Mouse (Mus musculus) R1 (cell line): Measurements from ENCODE around the gene Dexi.

Experiments used
- DNase-seq: peaks from one replicate; pipeline ENCODE4 v3.0.0-alpha.2; 2018; ENCODE audit warnings: low read depth, low spot score

Gene Dexi

DNA sequence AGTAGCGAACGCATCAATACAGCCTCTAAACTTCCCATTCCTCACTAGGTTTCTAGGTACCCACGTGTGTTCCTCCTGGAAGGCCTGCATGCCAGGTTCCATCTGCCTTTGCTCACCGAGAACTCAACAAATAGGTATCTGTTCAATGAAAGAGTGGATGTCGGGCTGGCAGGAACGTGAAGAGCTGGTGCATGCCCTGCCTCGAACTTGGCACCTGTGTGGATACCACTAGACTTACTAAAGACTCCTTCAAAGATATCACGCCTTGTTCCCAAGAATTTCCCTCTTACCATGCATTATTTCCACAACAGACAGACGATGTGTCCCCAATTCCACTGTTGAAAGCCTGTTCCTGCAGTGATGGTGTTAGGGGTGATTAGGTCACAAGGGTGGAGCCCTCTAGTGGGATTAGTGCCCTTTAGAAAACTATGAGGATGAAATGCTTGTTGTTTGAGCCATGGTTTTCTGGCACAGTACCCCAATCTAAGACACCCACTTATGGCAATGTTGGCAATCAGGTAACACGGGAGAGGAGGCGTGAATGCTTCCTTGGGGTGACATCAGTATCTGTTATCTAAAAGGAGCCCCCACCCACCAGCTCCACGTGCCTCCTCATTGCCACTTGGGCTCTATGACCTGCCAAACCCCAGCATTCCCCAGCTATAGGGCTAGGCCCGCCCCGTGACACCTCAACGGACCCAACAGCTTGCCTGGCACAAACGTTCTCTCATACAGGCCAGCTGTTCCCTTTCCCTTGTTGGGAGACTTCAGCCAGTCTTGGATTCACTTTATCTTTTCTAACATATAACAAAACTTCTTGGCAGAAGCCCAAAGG, 1.9 kb downstream of the Dexi start:
- DNase-seq = no peak

DNA sequence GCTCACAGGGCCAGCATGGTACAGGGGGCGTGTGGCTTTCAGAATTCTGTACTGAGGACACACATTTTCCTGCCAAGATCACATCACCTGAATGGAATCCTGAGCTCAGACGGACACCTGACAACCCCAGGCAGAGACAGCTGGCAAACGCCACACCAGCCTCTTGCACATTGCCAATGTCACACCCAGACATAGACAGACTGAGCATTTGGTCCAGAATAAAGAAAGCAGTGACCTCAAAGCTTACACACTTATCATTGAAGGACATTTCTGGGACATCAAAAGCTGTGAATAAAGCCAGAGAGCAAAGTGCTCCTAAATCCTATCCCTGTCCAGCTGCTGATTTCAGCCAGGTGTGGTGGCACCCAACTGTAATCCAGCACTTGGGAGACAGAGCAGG, 5.9 kb downstream of the Dexi start:
- DNase-seq = no peak

DNA sequence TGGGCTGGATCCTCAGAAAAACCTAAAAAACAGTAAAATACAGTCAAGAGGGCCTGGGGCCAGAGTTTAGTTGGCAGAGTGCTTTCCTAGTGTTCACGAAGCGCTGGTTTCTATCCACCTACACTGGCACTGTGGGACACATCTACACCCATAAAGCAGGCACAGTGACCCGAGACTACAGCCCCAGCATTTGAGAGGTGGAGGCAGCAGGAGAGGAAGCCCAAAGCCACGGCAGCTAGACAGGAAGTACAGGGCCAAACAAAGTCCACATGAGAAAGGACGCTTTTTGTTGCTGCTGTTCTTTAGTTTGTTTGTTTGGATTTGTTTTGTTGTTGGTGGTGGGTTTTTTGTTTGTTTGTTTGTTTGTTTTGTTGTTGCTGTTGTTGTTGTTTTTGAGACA, 6.5 kb downstream of the Dexi start:
- DNase-seq = no peak

DNA sequence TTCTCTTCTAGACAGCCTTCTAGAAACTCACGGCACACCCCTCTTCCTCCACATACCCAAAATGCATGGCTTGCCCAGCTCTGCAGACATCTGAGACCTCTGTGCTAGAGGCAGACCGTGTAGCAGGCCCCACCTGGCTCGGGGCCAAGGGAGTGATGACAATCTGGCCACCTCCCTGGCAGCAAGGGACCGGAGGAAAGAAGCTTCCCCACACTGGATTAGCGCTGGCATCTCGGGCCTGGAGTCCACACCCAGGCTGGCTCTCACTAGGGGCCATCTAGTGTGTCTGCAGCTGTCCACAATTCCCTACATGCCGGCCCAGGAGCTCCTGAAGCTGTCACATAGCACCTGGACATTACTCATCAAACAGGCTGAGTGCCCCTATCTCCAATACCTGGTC, 8.3 kb downstream of the Dexi start:
- no peak for DNase-seq

DNA sequence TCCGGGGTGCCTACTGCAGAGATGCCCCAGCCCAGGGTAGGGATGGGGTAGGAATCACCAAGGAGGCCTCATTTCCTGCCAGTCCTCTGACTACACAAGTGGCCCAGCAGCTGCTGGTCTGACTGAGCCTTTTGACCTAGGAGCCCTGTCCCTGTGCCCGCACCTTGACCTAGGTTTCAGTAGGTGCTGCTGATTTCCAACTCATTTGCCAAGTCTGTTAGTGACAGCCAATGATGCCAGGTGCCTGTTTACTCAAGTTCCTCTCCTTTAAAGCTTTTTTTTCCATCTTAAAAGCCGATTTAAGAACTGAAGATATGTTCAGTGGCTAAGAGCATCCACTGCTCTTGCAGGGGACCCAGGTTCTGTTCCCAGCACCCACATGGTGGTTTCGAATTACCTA, 9.1 kb downstream of the Dexi start:
- DNase-seq = no peak

DNA sequence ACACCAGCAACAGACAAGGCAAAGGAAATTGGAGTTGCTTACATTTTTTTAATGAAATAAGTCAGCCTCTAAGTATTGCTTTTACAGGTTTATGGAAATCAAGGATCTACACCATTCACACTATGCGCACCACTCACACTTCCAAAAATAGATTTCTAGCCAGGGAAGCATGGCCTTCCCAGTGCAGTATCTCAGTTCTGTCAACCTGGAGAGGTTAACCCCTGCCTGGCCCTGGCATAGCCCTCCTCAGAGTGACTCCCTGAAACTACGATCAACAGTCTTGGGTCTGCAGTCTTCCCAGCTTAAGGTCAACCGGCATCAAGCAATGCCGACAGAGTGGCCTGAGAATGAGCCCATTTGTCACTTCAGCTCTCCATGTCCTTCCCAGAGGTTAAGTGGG, 12.7 kb downstream of the Dexi start:
- DNase-seq = no peak

DNA sequence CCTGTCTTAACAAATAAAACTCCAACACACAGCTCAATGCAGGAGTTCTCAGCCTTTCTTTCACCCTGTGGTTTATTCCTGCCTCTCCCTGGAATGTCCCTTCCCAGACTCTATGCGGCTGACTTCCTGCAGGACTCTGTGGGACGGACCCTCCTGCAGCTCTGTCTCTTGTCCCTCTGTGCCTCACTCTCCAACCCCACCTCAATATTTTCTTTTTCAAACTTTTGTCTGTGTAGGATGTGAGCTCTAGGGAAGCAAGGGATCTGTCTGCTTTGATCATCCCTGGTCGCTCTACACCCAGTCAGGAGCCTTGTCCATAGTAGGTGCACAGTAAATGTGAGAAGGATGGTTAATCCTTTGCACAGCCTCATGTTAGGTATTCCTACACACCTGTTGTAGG, 14.5 kb downstream of the Dexi start:
- DNase-seq = no peak

DNA sequence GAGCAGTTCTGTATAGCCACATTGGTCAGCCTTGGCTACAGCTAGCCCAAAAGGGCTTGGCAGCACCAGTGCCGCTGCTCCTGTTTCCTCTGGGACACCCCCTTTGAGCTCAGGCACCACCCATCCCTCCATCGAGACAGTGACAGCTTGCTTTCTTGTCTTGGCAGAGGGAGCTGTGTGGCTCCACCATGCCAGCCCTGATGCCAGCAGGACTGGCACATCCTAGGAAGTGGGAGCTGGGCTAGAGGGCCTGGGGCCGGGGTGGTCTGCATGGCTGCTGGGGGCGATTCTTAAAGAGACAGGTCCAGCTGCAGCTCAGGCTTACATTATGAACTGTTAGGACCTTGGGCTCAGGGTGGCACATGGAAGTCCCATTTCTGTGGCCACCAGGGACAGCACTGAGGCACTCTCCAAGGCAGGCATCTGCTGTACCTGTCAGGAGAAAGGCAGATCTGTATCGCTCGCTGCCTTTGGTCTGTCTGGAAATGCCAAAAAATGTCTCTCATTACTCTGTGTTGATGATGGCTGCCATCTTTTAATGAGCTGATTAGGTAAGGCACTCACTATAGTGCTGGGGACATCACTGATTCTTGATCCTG, 15.7 kb downstream of the Dexi start:
- no peak for DNase-seq

DNA sequence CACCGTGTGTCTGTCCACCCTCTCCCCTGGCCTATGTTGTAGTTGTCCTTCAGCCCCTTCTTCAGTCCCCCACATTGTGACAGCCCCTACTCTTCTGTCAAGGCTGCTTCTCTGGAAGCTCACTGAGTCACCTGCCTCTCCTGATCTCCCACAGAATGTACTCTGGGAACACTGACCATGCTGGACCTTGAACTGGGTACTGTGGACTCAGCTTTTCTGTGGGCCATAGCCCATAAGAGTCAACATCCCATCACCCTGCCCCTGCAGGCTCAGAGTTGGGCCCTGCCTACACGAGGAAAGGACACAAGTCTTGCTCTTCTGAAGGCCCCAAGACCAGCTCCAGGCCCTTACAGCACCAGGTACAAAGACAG, 17.3 kb downstream of the Dexi start:
- DNase-seq = no peak

DNA sequence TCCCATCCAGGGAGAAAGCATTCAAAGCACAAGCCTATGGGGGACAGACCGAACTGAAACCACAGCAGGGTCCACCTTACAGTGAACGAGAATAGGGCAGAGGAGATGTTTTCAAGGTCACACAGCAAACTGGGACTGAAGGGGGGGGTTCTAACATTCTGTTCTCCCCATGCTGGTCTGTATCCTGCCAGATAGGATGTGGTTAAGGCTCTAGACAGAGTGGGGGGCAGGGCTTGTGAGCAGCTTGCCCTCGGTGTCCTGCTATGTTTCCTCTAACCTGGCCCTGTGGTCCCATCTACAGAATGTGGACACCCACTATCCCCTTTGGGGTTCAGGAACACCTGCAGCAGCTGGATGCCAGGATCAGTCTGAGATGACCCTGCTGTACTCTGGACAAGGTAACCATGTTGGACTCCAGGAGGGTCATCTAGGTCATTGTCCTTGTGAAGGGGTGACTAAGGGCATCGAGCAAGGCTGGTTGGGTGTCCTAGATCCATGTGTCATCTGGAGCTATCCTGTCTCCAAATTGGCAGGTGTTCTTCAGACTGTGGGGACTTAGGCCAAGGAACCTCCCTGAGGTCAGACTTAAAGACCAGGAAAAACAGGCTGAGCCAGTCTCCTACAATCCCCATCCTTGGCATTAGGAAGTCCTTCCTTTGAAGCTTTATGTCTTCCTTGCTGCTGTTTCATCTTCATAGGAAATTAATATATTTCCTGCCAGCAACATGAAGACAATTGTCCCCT, 17.8 kb downstream of the Dexi start:
- DNase-seq = no peak

DNA sequence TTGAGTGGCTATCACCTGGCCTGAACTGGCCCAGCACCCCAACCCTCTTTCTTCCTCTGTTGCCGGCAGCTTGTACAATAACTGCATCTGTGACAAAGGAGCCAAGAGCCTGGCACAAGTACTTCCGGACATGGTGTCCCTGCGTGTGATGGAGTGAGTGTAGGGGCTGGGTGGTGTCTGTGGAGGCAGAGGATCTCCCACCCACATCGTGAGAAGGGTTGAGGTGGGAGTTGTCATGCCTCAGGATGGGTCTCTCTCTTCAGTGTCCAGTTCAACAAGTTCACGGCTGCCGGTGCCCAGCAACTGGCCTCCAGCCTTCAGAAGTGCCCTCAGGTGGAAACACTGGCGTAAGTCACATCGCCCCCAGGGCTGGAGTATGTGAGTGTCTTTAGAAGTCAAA, 19.2 kb downstream of the Dexi start:
- DNase-seq = no peak

DNA sequence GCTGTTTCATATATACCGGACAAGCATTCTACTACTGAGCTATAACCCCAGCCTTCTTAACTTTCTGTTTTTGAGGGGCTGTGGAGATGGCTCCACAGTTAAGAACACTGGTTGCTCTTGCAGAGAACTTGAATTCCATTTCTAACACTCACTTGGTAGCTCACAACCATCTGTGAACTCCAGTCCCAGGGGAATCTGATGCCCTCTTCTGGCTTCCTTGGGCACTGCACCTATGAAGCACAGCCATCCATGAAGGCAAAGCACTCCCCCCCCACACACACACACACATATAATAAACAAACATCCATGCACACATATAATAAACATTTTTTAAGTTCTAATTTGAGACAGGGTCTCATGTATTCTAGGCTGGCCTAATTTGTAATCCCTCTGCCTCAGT, 20.0 kb downstream of the Dexi start:
- DNase-seq = peak; percentile 64

DNA sequence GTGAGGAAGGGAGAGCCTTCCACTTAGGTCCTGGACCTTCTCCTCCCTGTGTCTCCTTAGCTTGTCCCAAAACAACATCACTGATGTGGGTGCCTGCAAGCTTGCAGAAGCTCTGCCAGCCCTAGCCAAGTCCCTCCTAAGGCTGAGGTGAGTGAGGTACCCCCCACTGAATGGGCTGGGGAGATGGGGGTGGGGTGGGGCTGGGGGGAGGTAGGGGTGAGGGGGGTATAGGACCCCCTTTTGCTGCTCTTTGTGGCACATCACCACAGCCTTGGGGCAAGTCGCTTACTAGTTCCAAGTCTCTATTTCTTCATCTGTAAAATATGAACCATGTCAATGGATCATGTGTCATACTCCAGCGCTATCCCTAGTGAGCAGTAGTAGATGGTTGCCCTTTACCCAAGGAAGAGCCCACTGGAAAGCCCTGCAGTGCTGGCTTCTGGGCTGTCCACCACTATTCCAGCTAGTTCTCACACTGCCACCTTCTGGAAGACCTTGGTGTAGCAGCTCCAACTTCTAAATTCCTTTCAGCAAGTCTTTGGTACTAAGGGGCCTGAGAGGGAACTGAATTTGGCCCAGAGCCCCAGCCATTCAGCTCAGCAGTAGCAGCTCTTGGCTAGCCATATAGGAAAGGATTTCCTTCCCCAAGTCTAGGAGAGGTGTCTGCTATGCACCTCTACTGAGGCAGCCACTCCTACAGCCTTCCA, 21.8 kb downstream of the Dexi start:
- peak; percentile 77 for DNase-seq

DNA sequence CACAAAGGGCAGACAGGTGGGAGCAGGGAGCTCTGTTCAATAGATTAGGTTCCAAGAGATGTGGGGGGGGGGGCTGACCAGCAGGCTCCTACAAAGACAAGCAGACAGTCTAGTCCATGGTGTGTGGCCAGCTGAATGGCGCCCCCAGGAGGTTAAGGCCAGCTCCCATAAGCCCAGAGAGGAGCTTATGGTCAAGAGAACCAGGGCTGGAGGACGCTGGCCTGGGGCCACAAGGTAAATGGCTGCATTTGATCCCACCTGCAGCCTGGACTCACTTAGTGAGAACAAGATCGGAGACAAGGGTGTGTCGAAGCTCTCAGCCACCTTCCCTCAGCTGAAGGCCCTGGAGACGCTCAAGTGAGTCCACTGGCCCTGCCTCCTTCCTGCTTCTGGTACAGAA, 24.8 kb downstream of the Dexi start:
- no peak for DNase-seq

DNA sequence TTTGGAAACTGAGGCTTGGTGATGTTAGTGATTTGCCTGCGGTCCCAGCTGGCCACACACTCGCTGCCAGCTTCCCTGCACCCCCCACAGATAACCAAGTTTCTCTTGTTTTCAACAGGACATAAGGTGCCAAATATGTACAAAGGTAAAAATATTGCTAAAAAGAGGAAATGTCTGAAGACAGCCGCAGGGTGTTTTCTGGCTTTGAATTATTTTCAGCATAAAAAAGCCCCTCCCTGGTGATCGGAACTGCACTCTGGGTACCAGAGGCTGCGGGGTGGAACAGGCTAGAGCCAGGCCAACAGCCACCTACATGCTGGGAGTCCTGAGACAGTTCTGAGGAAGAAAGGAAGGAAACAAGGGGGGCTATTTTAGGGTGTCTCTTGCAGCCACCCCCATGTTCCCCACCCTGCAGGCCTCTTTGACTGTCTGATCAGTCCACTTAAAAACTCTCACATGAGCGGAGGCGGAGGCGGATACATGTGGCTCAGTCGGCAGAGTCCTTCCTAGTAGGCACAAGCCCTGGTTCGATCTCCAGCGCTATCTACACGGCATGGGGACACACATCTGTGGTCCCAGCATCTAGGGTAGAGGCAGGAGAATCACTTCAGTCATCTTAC, 26.8 kb downstream of the Dexi start:
- no peak for DNase-seq

DNA sequence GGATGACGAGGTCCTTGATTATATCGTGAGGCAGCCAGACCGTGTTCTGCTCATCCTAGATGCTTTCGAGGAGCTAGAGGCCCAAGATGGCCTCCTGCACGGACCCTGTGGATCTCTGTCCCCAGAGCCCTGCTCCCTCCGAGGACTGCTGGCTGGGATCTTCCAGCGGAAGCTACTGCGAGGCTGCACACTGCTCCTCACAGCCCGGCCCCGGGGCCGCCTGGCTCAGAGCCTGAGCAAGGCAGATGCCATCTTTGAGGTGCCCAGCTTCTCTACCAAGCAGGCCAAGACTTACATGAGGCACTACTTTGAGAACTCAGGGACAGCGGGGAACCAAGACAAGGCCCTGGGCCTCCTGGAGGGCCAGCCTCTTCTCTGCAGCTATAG, 31.7 kb downstream of the Dexi start:
- no peak for DNase-seq

DNA sequence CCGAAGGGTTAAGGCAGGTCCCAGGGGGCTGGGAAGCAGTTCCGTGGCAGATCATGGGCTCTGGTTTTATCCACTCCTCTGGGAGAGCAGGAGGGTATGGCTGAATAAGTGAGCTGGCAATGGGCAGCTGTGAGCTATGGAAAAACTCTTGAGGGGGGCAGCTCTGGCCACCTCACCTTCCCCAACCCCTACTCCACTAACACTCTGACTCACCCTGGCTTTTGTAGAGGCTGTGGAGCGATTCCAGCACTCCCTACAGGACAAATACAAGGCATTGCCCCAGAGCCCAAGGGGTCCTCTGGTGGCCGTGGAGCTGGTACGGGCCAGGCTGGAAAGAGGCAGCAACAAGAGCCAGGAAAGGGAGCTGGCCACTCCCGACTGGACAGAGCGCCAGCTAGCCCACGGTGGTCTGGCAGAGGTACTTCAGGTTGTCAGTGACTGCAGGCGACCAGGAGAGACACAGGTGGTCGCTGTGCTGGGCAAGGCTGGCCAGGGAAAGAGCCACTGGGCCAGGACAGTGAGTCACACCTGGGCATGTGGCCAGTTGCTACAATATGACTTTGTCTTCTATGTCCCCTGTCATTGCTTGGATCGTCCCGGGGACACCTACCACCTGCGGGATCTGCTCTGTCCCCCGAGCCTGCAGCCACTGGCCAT, 32.2 kb downstream of the Dexi start:
- DNase-seq = no peak

DNA sequence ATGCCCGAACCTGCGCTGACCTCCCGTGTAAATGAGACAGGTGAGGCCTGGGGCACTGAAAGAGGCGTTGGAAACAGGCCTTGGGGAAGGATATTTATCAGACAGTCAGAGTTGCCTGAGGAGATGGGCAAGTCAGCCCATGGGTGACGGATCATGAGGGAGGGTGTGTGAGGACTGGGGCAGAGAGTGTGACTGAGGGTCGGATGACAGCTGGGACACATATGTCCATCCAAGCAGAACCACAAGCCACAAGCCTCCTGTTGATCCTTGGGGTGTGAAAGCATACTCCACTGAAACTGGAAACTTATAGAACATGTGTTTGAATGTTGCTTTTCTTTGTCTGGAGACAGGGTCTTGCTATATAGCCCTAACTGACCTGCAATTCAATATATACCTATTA, 34.2 kb downstream of the Dexi start:
- no peak for DNase-seq

DNA sequence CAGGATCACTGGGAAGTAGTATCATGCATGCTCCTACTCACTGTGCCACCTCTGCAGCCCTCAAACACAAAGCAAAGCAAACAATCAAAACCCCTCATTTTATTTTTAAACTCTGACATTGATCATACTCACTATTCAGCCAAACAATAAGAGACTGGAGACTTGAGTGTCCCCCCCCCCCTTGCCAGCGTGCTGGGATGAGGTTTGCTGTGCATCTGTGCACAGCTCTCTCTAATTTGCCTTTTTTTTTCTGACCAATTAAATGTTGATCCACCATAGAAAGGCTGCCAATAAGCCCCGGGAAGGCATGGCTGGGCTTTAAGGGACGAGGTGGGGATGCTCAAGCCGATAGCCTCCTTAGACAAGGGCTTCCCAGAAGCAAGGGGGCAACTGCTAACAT, 35.4 kb downstream of the Dexi start:
- DNase-seq = no peak

DNA sequence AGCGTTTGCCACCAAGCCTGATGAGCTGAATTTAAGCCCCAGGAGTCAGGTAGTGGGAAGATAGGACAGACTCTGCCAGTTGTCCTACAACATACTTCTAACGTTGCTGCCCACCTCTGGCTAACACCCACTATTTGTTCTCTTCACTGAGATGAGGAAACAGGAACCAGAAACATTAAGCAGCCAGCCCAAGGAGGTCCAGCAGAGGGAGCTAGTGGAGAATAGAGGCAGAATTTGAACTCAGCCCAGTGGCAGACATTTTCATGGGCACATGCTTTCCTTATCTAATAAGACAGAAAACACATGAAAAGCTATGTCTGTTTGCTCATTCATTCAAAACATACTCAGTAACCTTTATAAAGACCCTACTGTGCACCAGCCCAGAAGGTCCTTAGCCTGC, 39.8 kb downstream of the Dexi start:
- DNase-seq = no peak

DNA sequence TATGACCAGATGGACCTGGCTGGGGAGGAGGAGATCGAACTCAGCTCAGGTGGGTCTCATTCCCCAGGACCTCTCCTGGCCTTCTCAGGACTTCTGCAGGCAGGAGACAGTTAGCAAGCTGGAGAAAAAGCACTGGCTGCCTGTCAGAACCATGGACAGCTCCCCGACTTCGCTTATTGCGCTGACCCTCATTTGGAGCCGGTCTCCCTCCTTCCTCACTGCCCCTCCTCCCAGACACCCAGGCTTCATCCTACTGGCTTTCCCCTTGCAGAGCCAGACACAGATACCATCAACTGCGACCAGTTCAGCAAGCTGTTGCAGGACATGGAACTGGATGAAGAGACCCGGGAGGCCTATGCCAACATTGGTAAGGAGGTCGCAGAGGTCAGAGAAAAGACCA, 41.0 kb downstream of the Dexi start:
- DNase-seq = peak; percentile 75
